Mouse (Mus musculus): ENCODE data around the gene Fgf12. TPM values are rescaled to one million over a fixed set of nuclear protein-coding genes. Genes with fewer than 3 reads are reported as not detected.

Fgf12 gene
- polyA plus RNA-seq, 1 experiment = 3.0 TPM

DNA sequence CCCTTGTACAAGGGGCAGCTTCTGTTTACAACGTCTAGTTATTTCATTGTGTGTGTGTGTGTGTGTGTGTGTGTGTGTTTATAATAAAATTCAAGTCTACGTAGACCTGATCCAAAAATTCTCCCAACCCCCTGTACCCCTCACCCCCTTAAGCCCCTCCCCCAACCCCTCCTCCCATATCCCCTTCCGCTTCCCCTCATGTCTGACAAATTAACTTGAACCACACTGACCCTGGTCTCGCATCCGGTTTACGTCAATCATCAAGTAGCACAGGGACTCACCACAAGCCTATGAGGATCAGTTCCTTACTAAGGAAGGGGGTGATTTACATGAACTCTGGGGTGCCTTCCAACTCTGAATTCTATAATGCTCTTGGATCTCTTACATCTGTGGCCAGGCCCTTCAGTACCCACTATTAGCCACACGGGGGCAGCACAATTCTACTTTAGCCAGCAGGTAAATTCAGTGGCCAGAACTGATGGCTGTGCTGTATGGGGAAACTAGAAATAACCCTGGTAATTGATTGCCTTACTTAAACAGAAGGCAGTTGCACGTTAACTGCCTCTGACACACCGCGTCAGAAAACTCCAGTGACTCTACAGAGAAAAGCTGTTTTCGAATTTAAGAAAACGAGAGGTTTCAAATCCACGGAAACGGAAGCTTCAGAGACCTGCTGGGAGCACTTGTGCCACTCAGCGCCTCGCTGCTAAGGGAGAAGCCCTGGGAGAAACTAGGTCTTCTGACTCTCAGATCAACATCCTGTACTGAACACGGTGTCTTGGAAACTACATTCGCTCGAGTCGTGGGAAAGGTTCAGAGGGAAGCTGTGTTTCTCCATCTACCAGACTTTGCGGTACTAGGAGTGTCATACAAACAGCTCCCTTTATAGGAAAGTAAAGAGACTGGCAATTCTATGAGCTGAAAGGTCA is 235.0 kb downstream of the Fgf12 start:
- Histone ChIP-seq H3K4me3 (ENCODE audit: control insufficient read depth, low read depth, low read length) (peak overlapping the region; percentile 26), H3K36me3 (ENCODE audit: control insufficient read depth, insufficient read depth, low read length) (no peaks in the 10 kb centered on the region), H3K27me3 (ENCODE audit: control insufficient read depth, insufficient read depth, low read length) (no peaks in the 10 kb centered on the region), H3K4me1 (ENCODE audit: control insufficient read depth, insufficient read depth, low read length) (no peaks in the 10 kb centered on the region), H3K27ac (ENCODE audit: control insufficient read depth, insufficient read depth, low read depth, low read length) (no peak overlapping the region)
- TF ChIP-seq CTCF (IDR thresholded peaks at IDR 0.05; ENCODE audit: control insufficient read depth, insufficient read depth, insufficient replicate concordance, low read depth, low read length) (peak; percentile 52; the same call in 1 of the 2 replicates), POLR2A (IDR thresholded peaks at IDR 0.05; ENCODE audit: control insufficient read depth, low read depth, low read length) (no peak)

DNA sequence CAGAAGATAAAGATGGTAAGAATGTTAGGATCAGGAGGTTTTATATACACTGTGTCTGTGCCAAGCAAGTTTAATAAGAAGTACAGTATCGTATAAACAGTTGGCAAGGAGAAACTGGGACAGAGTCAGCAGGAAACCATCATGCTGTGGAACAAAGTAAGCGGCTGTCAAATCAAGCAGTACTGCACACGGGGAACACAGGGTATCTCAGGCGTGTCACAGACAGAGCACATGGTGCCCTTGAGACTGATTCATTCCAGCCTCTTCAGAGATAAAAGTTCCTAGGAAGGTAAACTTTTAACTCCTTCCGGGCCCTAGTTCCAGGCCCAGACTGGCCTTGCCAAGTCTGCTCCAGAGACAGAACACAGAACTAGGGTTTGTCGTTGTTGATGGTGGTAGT is 240.4 kb downstream of the Fgf12 start:
- Histone ChIP-seq H3K27ac (ENCODE audit: control insufficient read depth, insufficient read depth, low read depth, low read length) (no peak overlapping the region), H3K4me1 (ENCODE audit: control insufficient read depth, insufficient read depth, low read length) (no peaks in the 10 kb centered on the region), H3K4me3 (ENCODE audit: control insufficient read depth, low read depth, low read length) (no peak overlapping the region), H3K36me3 (ENCODE audit: control insufficient read depth, insufficient read depth, low read length) (no peaks in the 10 kb centered on the region), H3K27me3 (ENCODE audit: control insufficient read depth, insufficient read depth, low read length) (no peaks in the 10 kb centered on the region)
- TF ChIP-seq CTCF (IDR thresholded peaks at IDR 0.05; ENCODE audit: control insufficient read depth, insufficient read depth, insufficient replicate concordance, low read depth, low read length) = no peak
- no peak for TF ChIP-seq POLR2A (IDR thresholded peaks at IDR 0.05; ENCODE audit: control insufficient read depth, low read depth, low read length)

DNA sequence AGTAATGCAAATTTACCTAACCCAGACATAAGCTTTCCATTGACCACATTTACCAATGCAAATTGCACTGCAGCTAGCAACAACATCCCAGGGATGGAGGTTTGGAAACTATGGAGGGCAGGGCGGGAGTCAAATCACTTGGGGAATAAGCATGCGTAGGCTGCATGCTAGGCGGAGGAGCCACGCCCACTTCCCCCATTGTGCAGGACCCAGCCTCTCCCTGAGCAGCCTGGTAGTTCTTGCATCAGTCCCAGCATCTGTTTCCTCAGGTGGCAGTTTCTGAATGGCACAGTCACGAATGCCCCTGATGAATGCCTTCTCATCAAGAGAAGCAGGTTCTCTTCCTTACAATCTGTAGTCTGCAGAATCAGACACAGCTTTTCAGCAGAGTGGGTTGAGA is 241.5 kb downstream of the Fgf12 start:
- Histone ChIP-seq H3K36me3 (ENCODE audit: control insufficient read depth, insufficient read depth, low read length) (no peaks in the 10 kb centered on the region), H3K4me3 (ENCODE audit: control insufficient read depth, low read depth, low read length) (no peak overlapping the region), H3K27me3 (ENCODE audit: control insufficient read depth, insufficient read depth, low read length) (no peaks in the 10 kb centered on the region), H3K4me1 (ENCODE audit: control insufficient read depth, insufficient read depth, low read length) (no peaks in the 10 kb centered on the region), H3K27ac (ENCODE audit: control insufficient read depth, insufficient read depth, low read depth, low read length) (no peak overlapping the region)
- TF ChIP-seq POLR2A (IDR thresholded peaks at IDR 0.05; ENCODE audit: control insufficient read depth, low read depth, low read length) (no peak), CTCF (IDR thresholded peaks at IDR 0.05; ENCODE audit: control insufficient read depth, insufficient read depth, insufficient replicate concordance, low read depth, low read length) (no peak)

DNA sequence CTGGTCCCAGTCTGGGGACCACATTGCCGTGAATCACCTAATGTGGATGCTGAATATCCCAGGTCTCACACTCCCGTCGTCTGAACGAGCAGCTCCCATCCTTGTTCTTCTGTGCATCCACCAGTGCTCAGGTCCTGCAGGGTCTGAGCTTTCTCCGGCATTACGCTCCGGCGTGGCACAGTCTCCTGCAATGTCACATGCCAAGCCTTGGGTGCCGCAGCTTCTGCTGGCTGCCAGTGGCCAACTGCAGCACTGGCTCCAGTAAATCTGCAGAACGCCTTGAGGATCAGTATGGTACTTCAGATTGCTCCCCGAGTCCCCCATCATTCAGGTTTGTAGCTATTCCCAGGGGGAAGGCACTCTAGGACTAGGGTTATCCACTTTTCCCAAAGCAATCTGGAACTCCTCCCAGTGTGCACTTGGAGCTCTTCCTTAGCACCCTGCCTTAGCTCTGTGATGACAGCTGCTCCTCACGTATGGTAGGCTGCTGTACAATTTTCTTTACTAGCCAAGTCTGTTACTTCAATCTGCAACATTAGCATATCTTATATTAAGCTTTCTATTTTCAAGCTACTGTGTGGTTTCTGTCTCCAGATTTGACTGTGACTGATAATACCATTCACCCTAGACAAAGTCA is 254.8 kb downstream of the Fgf12 start:
- TF ChIP-seq CTCF (IDR thresholded peaks at IDR 0.05; ENCODE audit: control insufficient read depth, insufficient read depth, insufficient replicate concordance, low read depth, low read length) = no peak
- no peak for TF ChIP-seq POLR2A (IDR thresholded peaks at IDR 0.05; ENCODE audit: control insufficient read depth, low read depth, low read length)
- no peak overlapping the region for H3K27ac ChIP-seq (ENCODE audit: control insufficient read depth, insufficient read depth, low read depth, low read length)
- H3K4me1 ChIP-seq (ENCODE audit: control insufficient read depth, insufficient read depth, low read length) = no peaks in the 10 kb centered on the region
- H3K27me3 ChIP-seq (ENCODE audit: control insufficient read depth, insufficient read depth, low read length) = no peaks in the 10 kb centered on the region
- no peaks in the 10 kb centered on the region for H3K36me3 ChIP-seq (ENCODE audit: control insufficient read depth, insufficient read depth, low read length)
- no peak overlapping the region for H3K4me3 ChIP-seq (ENCODE audit: control insufficient read depth, low read depth, low read length)

DNA sequence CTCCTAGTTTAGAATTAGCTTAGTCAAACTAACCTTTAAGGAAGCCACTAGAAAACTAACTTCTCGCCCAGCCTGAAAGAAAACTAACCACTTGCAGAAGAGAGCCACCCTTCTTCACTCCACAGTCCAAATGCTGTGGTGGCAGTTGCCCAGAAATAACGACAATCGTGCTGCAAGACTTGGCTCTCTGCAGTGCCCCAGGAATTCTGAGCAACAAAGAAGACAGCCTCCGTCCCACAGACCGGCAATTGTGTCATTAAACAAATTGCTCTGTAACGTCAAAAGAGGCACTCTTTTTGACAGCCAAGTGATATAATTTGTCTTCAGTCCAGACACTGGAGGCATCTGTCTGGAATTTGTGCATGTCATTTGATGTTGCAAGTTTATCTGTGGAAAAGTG is 261.2 kb downstream of the Fgf12 start:
- Histone ChIP-seq H3K4me3 (ENCODE audit: control insufficient read depth, low read depth, low read length) (no peak overlapping the region), H3K27ac (ENCODE audit: control insufficient read depth, insufficient read depth, low read depth, low read length) (no peak overlapping the region), H3K36me3 (ENCODE audit: control insufficient read depth, insufficient read depth, low read length) (no peaks in the 10 kb centered on the region), H3K27me3 (ENCODE audit: control insufficient read depth, insufficient read depth, low read length) (no peaks in the 10 kb centered on the region), H3K4me1 (ENCODE audit: control insufficient read depth, insufficient read depth, low read length) (no peaks in the 10 kb centered on the region)
- TF ChIP-seq CTCF (IDR thresholded peaks at IDR 0.05; ENCODE audit: control insufficient read depth, insufficient read depth, insufficient replicate concordance, low read depth, low read length) (no peak), POLR2A (IDR thresholded peaks at IDR 0.05; ENCODE audit: control insufficient read depth, low read depth, low read length) (no peak)

GRCm38 (mm10) chr16:28490515-28490914 is 262.4 kb downstream of the Fgf12 start:
- no peak overlapping the region for H3K27ac ChIP-seq (ENCODE audit: control insufficient read depth, insufficient read depth, low read depth, low read length)
- H3K36me3 ChIP-seq (ENCODE audit: control insufficient read depth, insufficient read depth, low read length) = no peaks in the 10 kb centered on the region
- H3K27me3 ChIP-seq (ENCODE audit: control insufficient read depth, insufficient read depth, low read length) = no peaks in the 10 kb centered on the region
- no peak for TF ChIP-seq POLR2A (IDR thresholded peaks at IDR 0.05; ENCODE audit: control insufficient read depth, low read depth, low read length)
- TF ChIP-seq CTCF (IDR thresholded peaks at IDR 0.05; ENCODE audit: control insufficient read depth, insufficient read depth, insufficient replicate concordance, low read depth, low read length) = peak; percentile 9; the same call in 1 of the 2 replicates
- no peak overlapping the region for H3K4me3 ChIP-seq (ENCODE audit: control insufficient read depth, low read depth, low read length)
- no peaks in the 10 kb centered on the region for H3K4me1 ChIP-seq (ENCODE audit: control insufficient read depth, insufficient read depth, low read length)

DNA sequence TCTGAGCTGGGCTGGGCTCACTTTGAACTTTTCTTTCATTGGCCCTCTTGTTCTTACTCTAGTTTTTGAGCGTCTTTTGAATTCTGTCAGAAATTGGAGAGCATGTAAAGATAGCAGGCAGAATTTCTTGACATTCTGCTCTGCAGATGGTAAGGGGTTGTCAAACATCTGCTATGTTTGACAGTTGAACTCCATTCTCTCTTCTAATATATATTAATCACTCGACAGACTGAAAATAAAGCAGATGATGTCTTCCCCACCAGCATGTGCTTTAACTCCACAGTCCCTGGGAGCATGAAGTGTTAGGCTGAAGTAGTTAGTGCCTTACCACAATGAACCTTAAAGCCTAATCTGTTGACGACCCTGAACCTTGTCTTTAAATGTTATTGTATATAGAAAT is 267.9 kb downstream of the Fgf12 start:
- Histone ChIP-seq H3K27ac (ENCODE audit: control insufficient read depth, insufficient read depth, low read depth, low read length) (no peak overlapping the region), H3K27me3 (ENCODE audit: control insufficient read depth, insufficient read depth, low read length) (no peaks in the 10 kb centered on the region), H3K4me3 (ENCODE audit: control insufficient read depth, low read depth, low read length) (no peak overlapping the region), H3K4me1 (ENCODE audit: control insufficient read depth, insufficient read depth, low read length) (no peaks in the 10 kb centered on the region), H3K36me3 (ENCODE audit: control insufficient read depth, insufficient read depth, low read length) (no peaks in the 10 kb centered on the region)
- TF ChIP-seq POLR2A (IDR thresholded peaks at IDR 0.05; ENCODE audit: control insufficient read depth, low read depth, low read length) (no peak), CTCF (IDR thresholded peaks at IDR 0.05; ENCODE audit: control insufficient read depth, insufficient read depth, insufficient replicate concordance, low read depth, low read length) (no peak)

All from testis, adult 2 months (tissue).